Mouse (Mus musculus) frontal cortex, adult 2 months (tissue): ENCODE measurements at regions not wholly inside any gene's neighbourhood (a gene's known extent, or its start where the extent isn't known, plus 50 kb on each side); places are given as distances from the start of the nearest gene placed in this dataset.

Source experiments
- DNase-seq, 2 experiments: peaks; one replicate each; pipeline ENCODE4 v3.0.0; 2022; ENCODE audit warnings: low spot score in 1 of 2; ENCODE audit errors: extremely low spot score in 1 of 2

- peak in 1 of 2 experiments; percentile 33 for DNase-seq
These were observed 172.1 kb upstream of the Arid2 start for GRCm38 (mm10) chr15:96115196-96115595.

GRCm38 (mm10) chr15:96119240-96119639 is 168.1 kb upstream of the Arid2 start:
- DNase-seq, result no peak

- DNase-seq, result no peak
These were observed 162.9 kb upstream of the Arid2 start for GRCm38 (mm10) chr15:96124397-96124796.

GRCm38 (mm10) chr15:96129699-96130098 is 157.6 kb upstream of the Arid2 start:
- no peak for DNase-seq

GRCm38 (mm10) chr15:96130531-96130930 is 156.8 kb upstream of the Arid2 start:
- DNase-seq, result no peak

- no peak for DNase-seq
These were observed 155.7 kb upstream of the Arid2 start for GRCm38 (mm10) chr15:96131582-96132091.

- DNase-seq, result peak in 1 of 2 experiments; percentile 46
These were observed 154.7 kb upstream of the Arid2 start for GRCm38 (mm10) chr15:96132636-96133035.

- no peak for DNase-seq
These were observed 152.0 kb upstream of the Arid2 start for GRCm38 (mm10) chr15:96135250-96135731.

GRCm38 (mm10) chr15:96135816-96136215 is 151.5 kb upstream of the Arid2 start:
- DNase-seq, result no peak

GRCm38 (mm10) chr15:96137534-96137933 is 149.8 kb upstream of the Arid2 start:
- DNase-seq, result no peak

GRCm38 (mm10) chr15:96137945-96138344 is 149.4 kb upstream of the Arid2 start:
- no peak for DNase-seq

GRCm38 (mm10) chr15:96153489-96153888 is 133.8 kb upstream of the Arid2 start:
- no peak for DNase-seq

GRCm38 (mm10) chr15:96158321-96158720 is 129.0 kb upstream of the Arid2 start:
- DNase-seq, result no peak

- peak in 1 of 2 experiments; percentile 13 for DNase-seq
These were observed 122.4 kb upstream of the Arid2 start for GRCm38 (mm10) chr15:96164771-96165431.

- DNase-seq, result no peak
These were observed 120.1 kb upstream of the Arid2 start for GRCm38 (mm10) chr15:96167256-96167655.

- no peak for DNase-seq
These were observed 117.4 kb upstream of the Arid2 start for GRCm38 (mm10) chr15:96169726-96170467.

GRCm38 (mm10) chr15:96170986-96171769 is 116.1 kb upstream of the Arid2 start:
- DNase-seq, result peak; percentile 20 to 69

- DNase-seq, result no peak
These were observed 109.4 kb upstream of the Arid2 start for GRCm38 (mm10) chr15:96177911-96178310.

- DNase-seq, result peak in 1 of 2 experiments; percentile 32
These were observed 108.8 kb upstream of the Arid2 start for GRCm38 (mm10) chr15:96178374-96179109.

GRCm38 (mm10) chr15:96179511-96179910 is 107.8 kb upstream of the Arid2 start:
- DNase-seq, result no peak
